Mouse (Mus musculus): ENCODE measurements around the gene Nadk2.
A peak's percentile ranks its signal among the peaks of the same experiment; 100 is the strongest.

Gene Nadk2

DNA sequence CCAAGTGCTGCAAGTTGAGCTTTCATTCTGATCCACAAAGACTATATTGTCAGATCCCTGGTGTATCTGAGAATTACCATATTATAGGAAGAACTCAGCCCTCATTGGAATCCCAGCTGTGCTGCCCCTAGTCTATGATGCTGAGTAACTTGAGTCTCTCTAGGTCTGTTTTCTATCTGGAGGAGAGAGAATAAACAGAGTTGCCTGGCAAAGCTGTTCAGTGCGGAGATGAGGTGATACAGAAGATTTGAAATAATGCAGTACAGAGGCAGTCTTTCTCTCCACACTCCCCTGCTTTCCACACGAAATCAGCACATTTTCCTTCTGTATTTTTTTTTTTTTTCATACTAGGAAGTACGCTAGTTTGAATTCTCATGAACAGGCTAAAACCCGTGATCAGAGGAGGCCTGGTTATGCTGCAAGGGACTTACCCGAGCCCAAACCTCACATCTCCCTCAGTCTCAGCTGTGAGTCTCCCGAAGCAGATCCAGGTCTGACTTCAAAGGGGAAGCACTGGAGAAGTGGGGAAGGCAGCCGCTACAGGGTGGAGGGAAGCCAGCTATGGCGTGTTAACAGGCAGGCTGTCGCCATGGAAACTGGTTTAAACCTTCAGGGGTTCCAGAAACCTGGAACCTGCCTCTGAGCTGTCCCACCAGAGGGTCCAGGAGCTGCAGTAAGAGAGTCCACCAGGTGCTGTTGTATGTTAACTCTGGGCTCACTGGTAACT, 59.9 kb downstream of the Nadk2 start:
- DNase-seq (ENCODE audit: low read depth, low spot score): no peak

DNA sequence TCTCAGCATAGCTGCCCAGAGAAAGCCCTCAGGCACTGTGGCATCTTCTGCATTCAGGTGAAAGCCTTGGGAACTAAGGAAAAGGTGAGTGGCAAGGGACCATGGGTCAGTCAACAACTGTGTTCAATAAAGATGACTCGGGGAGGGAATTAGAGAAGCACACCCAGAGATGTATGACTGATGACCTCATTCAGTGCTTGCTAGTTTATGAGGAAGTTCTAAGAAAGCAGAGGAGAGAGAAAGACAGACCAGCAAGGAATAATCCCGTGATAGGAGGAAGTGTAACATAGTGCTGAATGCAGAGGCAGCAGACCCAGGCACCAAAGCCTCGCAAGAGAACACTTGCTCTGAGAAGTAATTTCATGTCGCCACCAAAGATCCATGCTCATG, 60.4 kb downstream of the Nadk2 start:
- no peak for DNase-seq (ENCODE audit: low read depth, low spot score)

GRCm38 (mm10) chr15:9132693-9133443, 61.8 kb downstream of the Nadk2 start:
- no peak for DNase-seq (ENCODE audit: low read depth, low spot score)

- no peak for DNase-seq (ENCODE audit: low read depth, low spot score)
These were observed 63.9 kb downstream of the Nadk2 start for GRCm38 (mm10) chr15:9134891-9135507.

DNA sequence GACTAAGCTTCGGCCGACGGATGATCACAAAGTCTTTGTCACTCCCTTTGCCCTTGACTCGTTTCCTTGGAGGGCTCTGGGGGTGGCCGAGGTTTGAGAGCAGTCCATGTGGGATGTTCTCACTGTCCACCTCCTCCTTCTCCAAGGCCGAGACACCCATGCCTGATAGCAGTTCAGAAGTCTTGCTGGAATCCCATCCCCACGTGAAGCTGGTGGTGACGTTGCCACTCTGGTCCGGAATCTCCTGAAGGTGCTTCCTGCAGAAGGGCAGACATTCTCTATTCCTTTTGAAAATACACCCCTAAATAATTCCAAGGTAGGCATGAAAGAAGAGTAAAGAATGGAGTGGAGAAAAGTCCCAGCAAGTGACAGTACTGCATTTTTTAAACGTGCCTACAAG, 68.4 kb downstream of the Nadk2 start:
- DNase-seq (ENCODE audit: low read depth, low spot score): no peak

DNA sequence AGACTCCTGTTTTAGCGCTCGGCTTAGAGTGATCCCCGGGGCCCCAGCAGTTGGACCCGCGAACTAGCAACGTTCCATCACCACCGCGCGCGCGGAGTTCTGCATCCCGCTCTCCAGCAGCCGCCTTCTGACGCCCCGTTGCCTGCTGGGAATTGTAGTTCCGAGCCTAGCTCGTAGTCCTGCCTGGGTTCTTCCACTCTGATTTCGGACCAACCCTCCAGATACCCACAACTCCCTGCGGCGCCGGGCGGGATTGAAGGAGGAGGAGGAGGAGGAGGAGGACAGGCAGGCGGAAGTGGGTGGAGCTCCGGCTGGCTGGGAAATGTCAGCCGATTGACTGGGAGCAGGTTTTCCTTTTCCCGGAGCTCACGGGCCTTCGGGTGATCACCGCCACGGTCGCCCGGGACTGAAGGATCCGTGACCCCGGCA, 69.2 kb downstream of the Nadk2 start, which contains the start of gene Lmbrd2:
Lmbrd2 (plus strand) TSS at position 299 of the 429 bp plus-strand sequence.
- DNase-seq (ENCODE audit: low read depth, low spot score): peak; percentile 95

DNA sequence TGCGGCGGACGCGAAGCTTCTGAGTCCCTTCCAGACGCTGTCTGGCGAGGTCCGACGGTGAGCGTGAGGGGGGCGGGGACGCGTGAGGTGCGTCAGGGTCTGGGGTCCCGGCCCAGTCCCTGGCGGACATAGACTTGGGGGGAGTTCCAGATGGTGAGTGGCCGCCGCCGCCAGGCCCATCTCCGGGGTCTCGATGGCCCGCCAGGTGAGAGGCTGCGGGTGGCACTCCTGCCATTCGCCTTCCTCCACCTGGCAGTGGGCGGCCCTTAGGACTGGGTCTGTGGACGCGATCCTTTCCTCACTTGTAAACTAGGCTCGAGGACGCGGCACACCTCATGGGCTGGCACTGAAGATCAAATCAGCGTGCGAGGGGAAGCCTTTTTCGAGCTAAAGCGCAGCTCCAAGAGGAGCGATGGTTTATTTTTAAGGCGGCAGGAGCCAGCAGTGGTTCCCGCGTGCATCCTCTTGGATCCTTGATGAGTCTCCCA, 69.7 kb downstream of the Nadk2 start:
- no peak for DNase-seq (ENCODE audit: low read depth, low spot score)

GRCm38 (mm10) chr15:9155325-9155724, 84.3 kb downstream of the Nadk2 start, which contains the start of gene Skp2:
Gene Skp2 (minus strand): TSS chr15:9155425.
- no peak for DNase-seq (ENCODE audit: low read depth, low spot score)
